Mouse (Mus musculus) myocyte (in vitro differentiated cells): ENCODE measurements around the gene Mycn.

Experiments used
- E2F4 ChIP-seq: IDR thresholded peaks from one replicate; pipeline ENCODE4 v1.6.1; 2011; ENCODE audit warnings: mild to moderate bottlenecking, control low read depth, moderate library complexity; ENCODE audit not compliant: insufficient read depth
- POLR2A ChIP-seq: IDR thresholded peaks from one replicate; pipeline ENCODE4 v1.6.1; 2011; ENCODE audit warnings: low read depth, mild to moderate bottlenecking, control low read depth, moderate library complexity; ENCODE audit not compliant: insufficient read length
- POLR2AphosphoS2 ChIP-seq: IDR thresholded peaks from one replicate; pipeline ENCODE4 v1.6.1; 2011; ENCODE audit warnings: low read depth, control low read depth; ENCODE audit not compliant: insufficient read length

GRCm38 (mm10) chr12:12964856-12965255 lies 23.1 kb upstream of the Mycn start:
- TF ChIP-seq E2F4 (no peak), POLR2A (no peak), POLR2AphosphoS2 (no peak)
